Mouse (Mus musculus) cortical plate, adult 2 months (tissue): ENCODE data around the gene Ceacam1.

Experiments used
- CTCF ChIP-seq: fragments of 200-500 bp; IDR thresholded peaks from 2 replicates; pipeline ENCODE4 v1.5.1; 2011; ENCODE audit warnings: mild to moderate bottlenecking, control low read depth, low read length; ENCODE audit not compliant: insufficient read depth; ENCODE audit errors: extremely low read depth
- POLR2A ChIP-seq: fragments of 200-500 bp; IDR thresholded peaks from 2 replicates; pipeline ENCODE4 v1.6.1; 2011; ENCODE audit warnings: mild to moderate bottlenecking, low read length, control low read depth; ENCODE audit not compliant: insufficient read depth; ENCODE audit errors: extremely low read depth

DNA sequence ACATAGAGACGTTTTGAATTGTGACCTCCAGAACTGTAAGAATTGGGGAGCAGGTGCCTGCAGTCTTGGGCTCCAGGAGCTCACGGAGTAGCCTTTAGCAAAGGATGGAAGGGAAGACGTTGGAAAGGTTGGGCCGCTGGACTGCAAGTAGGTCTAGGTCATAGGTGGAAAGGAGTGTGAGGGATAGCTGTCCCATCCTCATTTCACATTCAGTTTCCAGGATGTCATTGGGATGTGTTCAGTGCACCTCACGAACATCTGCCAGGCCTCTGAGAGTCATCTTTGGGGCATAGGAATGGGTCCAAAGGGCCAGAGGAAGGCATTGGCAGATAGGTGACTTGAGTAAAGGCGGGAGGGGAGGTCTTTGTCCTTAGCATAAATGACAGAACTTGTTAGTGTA is 45.0 kb downstream of the Ceacam1 start:
- TF ChIP-seq CTCF (no peak), POLR2A (no peak)
